Mouse (Mus musculus) naive thymus-derived CD4-positive, alpha-beta T cell, adult 2 months (primary cell): ENCODE measurements around the gene Uba6.

Experiments
- DNase-seq: peaks from one replicate; pipeline ENCODE4 v3.0.0-alpha.2; 2011; ENCODE audit warnings: low read depth

Gene Uba6

DNA sequence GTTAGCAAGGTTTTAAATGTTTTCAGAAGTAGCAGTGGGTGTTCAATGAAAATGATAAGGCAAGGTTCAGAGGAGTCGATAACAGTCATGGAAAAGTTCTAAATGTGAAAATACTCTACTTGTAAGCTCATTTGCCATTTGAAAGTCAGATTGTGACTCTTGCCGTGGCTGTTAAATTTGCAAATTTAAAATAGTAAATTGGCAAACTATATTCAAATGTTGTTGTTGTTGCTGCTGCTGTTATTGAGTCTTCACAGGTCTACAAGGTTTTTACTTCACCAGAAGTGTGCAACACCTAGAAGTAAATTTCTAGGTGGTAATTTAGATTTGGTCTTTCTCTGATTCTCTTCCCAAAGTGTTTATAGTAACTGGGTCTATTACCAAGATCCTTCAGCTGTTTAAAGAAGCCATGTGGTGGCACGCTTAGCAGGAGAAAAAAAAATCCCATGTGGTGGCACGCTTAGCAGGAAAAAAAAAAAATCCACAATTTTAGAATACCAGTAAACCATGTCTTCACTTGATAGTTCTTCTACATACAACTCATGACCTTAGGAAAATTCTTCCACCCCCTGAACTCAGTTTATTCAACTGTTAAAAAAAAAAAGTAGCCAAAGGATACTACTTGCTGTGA lies 99.7 kb downstream of the Uba6 start:
- DNase-seq = peak; percentile 39

DNA sequence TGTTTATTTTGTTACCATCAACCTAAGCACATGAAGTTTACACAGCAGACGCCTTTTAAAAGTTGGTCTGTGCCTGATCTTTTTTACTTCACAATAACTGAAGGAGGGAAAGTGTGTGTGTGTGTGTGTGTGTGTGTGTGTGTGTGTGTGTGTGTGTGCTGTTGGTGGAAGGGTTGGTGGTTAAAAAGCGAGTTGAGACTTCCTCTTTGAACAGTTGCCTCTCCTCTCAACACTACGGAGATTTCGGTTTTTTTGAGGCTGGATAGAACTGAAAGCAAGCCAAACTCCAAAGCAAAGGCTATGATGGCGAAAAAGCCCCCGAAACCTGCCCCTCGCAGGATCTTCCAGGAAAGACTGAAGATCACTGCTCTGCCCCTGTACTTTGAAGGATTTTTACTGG lies 101.1 kb downstream of the Uba6 start, which contains the start of gene Stap1:
Gene Stap1 (plus strand): TSS at position 209 of the 400 bp plus-strand sequence.
- peak; percentile 87 for DNase-seq

DNA sequence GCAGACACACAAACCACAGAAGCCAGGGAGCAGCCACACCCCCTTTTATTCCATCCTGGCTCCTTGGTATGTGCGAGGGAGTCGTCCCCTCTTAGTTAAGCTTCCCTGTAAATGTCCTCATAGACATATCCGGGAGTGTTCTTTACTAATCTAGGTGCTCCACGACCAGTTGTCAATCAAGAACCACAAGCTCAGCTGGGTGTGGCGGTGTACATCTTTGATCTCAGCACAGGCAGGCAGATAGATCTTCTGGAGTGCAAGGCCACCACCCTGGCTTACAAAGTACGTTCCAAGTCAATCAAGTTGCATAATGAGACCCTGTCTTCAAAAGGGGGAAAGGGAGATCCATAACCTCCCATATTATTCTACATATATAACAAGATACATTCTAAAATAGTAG lies 103.5 kb downstream of the Uba6 start:
- peak; percentile 76 for DNase-seq

DNA sequence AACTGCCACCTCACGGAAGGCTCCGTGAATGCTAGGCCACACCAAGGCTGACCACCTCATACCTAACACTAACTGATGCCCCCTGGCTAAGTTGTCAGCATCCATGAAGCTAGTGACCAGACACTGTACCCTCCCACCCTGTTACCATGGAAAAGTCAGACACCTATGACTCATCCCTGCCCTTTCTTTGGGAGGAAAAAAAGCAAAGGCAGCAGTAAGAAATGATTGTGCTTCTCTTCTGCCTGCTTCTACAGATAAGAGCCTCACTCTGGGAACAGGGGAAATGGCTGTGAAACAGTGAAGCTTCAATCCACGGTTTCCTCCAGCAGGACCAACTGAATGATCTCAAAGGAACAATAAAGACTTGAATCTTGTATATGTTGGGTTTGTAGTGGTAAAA lies 104.2 kb downstream of the Uba6 start:
- DNase-seq = no peak

DNA sequence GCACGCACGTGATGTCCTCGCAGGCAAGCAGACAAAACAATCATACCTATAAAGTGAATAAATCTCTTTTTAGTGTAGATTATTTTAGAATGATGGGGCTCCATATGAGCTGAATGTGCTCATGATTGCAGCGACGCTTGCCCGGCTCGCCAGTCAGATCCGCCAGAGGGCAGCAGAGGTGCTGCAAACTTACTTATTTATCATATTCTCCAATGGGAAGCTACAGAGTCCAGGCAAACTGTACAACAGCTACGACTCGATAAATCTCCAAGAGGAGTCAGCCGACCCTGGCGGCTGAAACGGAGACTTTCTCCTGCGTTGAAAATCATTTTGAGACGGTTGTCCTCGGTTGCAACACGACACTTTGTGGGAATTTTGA lies 106.1 kb downstream of the Uba6 start:
- DNase-seq = peak; percentile 93

DNA sequence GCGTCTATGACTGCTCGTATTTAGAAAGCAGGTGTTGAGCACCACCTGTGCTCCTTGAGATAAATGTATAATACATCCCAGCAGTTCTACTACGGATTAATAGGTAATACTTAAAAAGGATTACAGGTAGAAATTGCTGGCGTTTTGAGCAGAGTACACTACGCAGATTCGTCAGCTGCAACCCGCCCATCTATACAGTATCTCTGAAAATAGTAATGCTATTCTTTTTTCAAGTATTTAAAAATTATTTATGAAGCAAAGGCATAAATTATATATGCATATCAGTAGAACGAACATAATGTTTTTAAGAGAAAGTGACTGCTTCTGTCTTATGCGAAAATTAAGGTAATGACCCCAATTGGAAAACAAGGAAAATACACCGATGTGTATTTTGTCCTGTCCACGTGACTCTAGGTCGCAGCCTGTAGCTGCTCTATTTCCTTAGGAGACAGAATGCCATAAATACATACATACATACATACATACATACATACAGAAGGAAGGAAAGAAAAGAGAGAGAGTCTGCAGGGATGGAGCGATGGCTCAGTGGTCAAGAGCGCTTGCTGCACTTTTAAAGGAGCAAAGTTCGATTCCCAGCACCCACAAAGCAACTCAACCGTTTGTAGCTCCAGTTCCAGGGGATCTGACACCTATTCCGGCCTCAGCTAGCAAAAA lies 106.6 kb downstream of the Uba6 start:
- no peak for DNase-seq

DNA sequence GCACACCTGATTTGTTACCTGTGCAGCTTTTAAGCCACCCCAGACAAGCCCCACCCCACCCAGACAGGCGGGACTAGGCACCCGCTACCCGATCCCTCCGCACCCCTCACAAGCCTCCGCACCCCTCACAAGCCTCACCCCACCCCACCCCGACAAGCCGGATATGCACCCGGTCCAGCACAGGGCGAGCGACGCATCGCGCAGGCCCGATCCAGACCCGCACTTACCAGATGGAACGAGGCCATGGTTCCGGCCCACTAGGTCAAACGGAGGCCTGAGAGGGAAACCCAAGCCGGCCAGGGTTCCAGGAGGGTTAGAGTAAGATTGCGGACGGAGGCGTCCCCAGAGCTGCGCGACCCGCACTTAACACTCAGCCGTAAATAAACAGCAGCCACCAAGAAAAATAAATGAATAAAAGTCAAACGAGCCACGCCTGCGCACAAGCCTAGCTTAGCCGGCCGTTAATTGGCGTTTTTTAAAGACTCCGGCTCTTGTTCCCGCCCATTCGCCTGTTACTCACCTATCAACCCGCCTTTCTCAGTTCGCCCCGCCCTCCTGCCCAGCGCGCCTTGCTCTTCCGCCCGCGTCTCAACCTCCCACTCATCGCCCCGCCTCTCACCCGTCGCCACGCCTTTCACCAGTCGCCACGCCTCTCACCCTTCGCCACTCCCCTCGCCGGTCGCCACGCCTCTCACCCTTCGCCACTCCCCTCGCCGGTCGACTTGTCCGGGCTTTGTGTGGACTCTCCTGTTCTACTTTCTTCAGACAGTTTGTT lies 107.3 kb downstream of the Uba6 start, which contains the start of gene Cenpc1:
Gene Cenpc1 (minus strand): TSS at position 483 of the 775 bp plus-strand sequence.
- DNase-seq = peak; percentile 99

DNA sequence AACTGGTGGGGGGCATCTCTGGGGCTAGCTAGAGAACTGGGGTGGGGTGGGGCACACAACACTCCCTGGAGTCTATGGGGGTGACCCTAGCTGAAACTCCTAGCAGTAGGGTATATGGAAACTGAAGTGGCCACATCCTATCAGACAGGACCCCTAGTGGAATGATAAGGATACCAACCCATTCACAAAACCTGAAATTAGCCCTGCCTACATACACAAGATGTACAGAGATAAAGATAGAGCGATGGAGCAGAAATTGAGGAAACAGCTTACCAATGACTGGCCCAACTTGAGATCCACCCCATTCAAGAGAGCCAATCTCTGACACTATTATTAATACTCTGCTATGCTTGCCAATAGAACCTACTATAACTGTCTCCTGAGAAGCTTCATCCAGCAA lies 109.1 kb downstream of the Uba6 start:
- no peak for DNase-seq
